Mouse (Mus musculus) v-Abl transformed pro-B cells (cell line): ENCODE measurements around the gene Gm21762.
"Not testable (repeated sequence)": the region's sequence is repeated elsewhere in the genome, so short reads cannot be mapped to it uniquely, and the experiment has no call there.

ENCODE experiments used
- in situ Hi-C, 2 experiments: fragments of 400-800 bp; cut with MboI; formaldehyde crosslinking; loops; one replicate each; pipeline ENCODE4 v1.15.1; 2025; ENCODE audit not compliant: unreplicated experiment in 2 of 2

Gene Gm21762

GRCm38 (mm10) chr13:120215847-120216246, at the start of gene Gm21762:
Gm21762 (minus strand) TSS chr13:120215947.
- in situ Hi-C loops: not testable (repeated sequence)

GRCm38 (mm10) chr13:120262870-120263269, 47.1 kb upstream of the Gm21762 start, which contains the start of gene AF067061:
AF067061 (plus strand) TSS chr13:120263114.
- in situ Hi-C loops: not testable (repeated sequence)

GRCm38 (mm10) chr13:120259718-120260117, 44.0 kb upstream of the Gm21762 start:
- in situ Hi-C loops: not testable (repeated sequence)

DNA sequence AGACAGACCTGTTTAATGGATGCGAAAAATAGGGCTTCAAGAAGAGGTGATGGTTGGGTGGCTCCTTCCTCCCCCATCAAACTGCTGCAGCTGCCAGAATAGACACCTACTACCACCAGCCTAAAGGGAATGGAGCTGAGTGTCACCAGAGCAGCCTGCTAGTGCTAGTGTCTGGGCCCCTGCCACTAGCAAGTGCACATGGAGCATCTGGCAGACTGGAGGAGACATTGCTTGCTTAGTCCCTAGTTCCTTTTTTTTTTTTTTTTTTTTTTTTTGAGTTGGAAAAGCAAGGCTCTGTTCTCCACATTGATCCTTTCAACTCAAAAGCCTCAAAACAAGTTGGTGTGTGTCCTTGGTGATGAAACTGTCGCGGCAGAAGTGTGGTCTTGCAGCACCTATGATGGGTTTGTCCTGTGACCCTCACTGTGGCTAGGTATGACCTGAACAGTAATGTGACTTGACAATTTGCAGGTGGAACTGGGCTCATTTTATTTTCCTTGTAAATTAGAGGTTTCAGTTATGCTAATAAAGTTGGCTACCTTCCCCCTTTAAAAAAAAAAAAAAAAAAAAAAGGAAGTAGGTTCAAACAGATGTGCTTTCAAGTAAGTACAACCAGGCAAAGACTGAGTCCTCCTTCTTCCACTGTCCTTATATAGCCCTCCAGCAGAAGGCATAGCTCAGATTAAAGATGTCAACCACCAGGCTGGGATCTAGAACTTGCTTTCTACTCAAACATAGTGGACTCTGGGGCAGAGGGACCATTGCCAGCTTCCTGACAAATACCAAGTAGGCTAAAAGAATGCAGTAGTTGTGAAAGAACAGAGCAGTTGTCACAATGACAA, 43.3 kb upstream of the Gm21762 start:
- in situ Hi-C loops: not testable (repeated sequence)

DNA sequence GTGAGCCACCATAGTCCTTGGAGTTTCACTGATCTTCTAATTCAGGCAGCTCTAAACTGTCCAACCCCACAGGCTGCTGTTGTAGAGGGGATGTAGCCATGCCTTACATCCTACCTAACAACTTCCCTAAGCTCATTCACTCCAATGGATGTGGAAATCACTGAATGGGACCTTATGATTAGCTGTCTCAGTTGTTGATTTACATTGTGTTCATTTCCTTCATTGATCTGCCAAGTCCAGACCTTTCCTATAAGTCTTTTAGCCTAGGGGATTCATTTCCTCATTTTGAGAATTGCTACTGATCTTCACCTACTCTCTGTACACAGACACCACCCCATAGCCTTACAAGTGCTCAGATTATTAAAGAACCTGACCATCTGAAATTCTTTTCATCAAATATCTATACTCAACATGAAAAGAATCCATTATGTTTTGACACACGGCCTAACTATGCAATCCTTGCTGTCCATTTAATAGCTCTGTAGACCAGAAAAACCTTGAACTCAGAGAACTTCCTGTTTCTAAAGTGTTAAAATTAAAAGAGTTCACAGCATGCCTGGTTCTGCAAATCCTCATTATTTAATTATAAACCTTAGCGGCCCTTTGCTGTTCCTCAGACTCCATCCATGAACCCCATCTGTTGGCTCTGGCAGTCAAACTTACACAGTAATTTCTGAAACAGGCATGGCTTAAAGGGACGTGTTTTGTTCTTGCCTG, 35.6 kb upstream of the Gm21762 start:
- in situ Hi-C loops: not testable (repeated sequence)

DNA sequence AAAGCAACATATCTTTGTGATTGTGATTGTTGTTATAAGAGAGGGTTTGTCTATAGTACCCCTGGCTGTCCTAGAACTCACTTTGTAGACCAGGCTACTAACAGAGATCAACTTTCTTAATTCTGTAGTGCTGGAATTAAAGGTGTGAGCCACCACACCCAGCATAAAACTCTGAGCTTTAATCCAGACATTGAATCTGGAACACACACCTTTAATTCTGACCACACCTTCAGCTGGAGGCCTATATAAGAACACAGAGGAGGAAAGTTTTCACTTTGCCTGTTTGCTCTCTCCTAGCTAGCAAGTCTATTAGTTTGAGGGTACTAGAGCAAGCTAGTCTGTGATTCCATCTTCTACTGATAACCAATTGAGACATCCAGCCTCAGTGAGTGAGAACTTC, 23.1 kb upstream of the Gm21762 start, which contains the start of gene Gm21731:
Gm21731 (plus strand) TSS at position 301 of the 400 bp plus-strand sequence.
- in situ Hi-C loops: not testable (repeated sequence)

GRCm38 (mm10) chr13:120232447-120233049, 16.8 kb upstream of the Gm21762 start:
- in situ Hi-C loops: not testable (repeated sequence)

DNA sequence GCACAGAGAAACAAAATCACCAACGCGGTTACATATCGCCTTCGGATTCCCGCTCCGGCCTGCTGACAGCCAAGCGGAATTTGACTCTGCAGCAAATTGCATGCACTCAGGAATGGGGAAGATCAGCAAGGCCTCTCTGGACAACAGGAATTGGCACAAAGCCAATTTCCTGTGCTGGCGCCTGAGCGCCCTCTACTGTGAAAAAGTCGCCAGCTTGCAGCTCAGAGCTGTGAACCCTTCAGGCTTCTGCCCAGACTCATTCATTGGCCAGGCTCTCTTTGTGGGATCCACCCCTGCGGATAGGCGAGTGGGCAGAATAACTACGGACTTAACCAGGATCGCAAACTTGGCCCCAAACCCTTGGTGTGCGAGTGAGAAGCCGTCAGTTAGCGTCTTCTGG, 16.1 kb upstream of the Gm21762 start:
- in situ Hi-C loops: not testable (repeated sequence)

- in situ Hi-C loops: not testable (repeated sequence)
Observed at GRCm38 (mm10) chr13:120223012-120223659, 7.4 kb upstream of the Gm21762 start.

DNA sequence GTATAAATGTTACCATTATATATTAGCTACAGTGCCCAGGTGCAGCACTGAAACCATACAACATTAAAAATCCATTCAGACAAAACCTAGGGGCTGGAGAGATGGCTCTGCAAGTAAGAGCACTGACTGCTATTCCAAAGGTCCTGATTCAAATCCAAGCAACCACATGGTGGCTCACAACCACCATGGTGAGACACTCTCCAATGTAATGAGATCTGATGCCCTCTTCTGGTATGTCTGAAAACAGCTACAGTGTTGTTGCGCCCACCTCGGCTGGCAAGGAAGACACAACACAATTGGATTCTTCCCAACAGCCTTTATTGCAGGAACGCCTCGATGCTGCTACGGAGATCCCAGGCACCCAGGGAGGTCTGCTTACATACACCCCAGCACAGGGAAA, 5.2 kb upstream of the Gm21762 start:
- in situ Hi-C loops: not testable (repeated sequence)

- in situ Hi-C loops: not testable (repeated sequence)
Observed at GRCm38 (mm10) chr13:120196189-120196821, 19.4 kb downstream of the Gm21762 start.

- in situ Hi-C loops: not testable (repeated sequence)
Observed at GRCm38 (mm10) chr13:120172133-120172532, 43.6 kb downstream of the Gm21762 start, which contains the start of gene Gm21818. Gm21818 (plus strand) TSS chr13:120172433.

GRCm38 (mm10) chr13:120168301-120168700, 47.4 kb downstream of the Gm21762 start:
- in situ Hi-C loops: not testable (repeated sequence)
